Mouse (Mus musculus) testis, postnatal 10 days (tissue): ENCODE measurements at regions not wholly inside any gene's neighbourhood (a gene's known extent, or its start where the extent isn't known, plus 50 kb on each side); places are given as distances from the start of the nearest gene placed in this dataset.
A peak's percentile ranks its signal among the peaks of the same experiment; 100 is the strongest.
"Not testable (repeated sequence)": the region's sequence is repeated elsewhere in the genome, so short reads cannot be mapped to it uniquely, and the experiment has no call there.

Experiments used
- DNase-seq: peaks from one replicate; pipeline ENCODE4 v3.0.0; 2021; ENCODE audit warnings: low spot score

DNA sequence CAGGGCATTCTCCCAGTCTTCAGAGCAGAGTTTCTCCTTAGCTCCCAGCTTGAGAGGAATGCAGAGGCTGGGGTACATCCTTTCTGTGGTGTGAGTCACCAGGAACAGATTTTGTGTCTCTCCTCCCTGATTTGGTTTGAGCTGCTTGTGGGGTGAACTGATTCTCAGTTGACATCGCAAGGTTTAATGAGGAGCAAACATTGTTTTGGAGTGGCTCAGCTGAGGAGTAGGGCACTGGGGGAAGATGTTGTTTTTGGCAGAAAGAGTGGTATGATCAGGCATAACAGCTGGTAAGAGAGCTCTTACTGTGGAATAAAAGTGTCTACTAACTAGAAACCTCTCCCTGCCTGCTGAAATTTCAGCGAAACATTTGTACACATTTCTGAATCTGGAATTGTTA, 519.4 kb upstream of the Fam241a start:
- DNase-seq = no peak

DNA sequence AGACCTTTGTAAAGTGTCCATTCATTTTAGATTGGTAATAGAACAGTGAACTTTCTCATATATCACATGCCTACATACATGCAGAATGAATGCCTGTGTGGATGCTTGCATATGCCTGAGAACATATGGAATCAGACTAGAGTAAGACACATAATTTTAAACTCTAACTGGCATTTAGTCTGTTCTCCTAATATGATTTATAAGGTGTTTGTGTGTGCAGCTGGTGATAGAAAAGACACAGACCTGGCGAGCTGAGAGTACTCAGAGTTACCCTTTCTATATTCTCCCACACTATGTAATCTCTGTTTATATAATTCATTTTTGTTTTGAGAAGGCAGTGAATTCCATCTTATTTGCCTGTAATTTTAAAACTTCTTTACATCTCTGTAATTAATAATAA, 517.4 kb upstream of the Fam241a start:
- DNase-seq = no peak

DNA sequence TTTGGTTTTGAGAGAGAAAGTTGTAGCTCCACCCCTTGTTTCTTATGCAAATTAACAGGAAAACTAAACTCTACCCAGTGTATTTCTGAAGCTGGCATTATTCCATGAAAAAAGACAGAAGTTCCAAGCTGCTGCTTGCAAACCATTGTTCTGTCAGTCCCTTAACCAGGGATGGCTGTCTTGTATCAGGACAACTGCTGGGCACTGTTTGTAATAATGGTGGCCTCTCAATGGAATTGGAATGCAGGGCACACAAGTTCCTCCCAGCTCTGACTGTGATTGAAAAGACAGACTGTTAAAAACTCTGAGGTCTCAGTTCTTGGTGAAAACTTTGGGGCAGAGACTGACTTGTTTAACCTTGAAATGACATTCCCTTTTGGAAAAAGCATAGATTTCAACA, 516.0 kb upstream of the Fam241a start:
- DNase-seq = no peak

DNA sequence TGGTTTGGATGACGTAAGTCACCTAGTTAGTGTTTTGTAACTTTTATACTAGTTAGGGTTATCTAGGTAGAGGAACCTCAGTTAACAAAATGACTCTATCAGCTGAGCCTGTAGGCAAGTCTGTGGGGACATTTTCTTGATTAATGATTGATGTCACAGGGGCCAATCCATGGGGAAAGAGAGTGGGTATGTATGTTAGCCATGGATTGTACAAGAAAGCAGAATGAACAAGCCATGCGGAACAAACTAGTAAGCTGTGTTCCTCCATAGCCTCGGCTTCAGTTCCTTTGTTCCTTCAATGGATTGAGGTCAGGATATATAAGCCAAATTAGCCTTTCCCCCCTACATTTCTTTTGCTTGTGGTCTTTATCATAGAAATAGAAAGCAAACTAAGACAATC, 498.7 kb upstream of the Fam241a start:
- DNase-seq = no peak

DNA sequence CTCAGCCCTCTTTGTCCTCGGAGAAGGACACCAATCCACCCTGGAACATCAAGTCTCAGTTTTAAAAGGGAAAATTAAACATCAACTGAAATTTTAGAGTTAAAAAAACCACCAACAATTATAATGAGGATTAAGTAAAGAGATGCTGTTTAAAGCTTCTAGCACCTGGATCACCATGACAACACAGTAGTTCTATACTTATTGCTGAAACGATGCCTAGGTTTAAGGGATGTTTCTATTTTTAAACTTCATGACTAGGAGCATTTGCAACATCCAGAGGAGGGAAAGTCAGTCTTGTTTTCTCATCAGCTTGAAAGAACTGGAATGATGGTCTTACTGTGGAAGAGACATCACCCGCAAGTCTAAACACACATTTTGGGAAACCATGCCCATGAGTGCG, 484.5 kb upstream of the Fam241a start:
- DNase-seq = no peak

DNA sequence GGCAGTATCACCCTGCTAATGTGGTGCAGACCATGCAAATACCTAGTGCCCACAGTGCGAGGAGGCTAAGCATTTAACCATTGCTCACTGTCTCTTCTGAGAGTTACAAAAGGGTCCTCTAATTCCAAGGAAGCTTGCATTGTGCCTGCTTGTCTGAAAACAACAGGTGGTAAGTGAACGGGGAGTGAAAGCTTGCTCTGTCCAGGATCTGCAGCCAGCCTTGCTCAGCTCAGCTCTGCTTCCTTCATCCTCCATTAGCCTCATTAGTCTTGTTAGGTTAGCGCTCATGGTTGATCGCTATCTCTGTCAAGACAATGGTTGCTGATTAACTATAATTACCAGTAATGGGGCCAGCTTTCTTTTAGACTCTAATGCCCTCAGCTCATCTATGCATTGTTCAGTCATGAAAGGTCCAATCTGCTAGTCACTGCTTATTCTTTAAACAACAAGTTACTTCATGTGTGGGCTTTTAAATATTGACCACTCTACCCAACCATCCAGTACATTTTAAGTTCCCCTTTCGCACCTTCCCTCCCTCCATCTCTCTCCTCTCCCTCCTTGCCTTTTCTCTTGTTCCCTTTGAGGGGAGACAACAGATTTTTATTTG, 473.5 kb upstream of the Fam241a start:
- no peak for DNase-seq

DNA sequence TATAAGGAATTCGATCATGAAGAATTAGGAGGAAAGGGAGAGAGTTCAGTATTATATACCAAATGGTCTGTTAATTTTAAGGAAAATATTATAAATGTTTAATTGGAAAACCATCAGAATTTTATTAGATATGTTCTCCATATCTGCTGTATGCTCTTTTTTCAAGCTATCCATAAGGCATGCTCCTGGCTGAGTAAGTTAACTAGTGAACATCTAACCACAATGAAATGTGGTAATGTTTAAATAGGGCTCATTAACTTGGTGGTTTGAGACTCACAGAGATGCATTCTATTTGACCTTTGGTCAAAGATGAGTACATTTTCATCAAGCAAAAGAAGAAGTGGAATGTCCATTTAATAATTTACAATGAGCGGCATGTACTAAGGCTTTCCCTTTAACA, 466.2 kb upstream of the Fam241a start:
- no peak for DNase-seq

DNA sequence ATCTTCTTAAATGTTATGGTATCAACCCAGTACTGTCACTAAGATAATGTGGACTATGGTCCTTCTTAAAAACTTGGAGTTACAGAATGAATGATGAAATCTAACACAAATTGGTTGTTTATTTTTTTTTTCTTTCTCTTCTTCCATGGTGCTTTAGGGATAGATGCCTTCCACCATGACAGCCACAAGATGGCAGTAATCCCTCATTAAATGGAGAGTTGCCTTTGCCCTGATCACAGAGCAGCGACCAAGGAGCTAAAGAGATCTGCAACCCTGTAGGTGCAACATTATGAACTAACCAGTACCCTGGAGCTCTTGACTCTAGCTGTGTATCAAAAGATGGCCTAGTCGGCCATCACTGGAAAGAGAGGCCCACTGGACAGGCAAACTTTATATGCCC, 453.0 kb upstream of the Fam241a start:
- not testable (repeated sequence) for DNase-seq

DNA sequence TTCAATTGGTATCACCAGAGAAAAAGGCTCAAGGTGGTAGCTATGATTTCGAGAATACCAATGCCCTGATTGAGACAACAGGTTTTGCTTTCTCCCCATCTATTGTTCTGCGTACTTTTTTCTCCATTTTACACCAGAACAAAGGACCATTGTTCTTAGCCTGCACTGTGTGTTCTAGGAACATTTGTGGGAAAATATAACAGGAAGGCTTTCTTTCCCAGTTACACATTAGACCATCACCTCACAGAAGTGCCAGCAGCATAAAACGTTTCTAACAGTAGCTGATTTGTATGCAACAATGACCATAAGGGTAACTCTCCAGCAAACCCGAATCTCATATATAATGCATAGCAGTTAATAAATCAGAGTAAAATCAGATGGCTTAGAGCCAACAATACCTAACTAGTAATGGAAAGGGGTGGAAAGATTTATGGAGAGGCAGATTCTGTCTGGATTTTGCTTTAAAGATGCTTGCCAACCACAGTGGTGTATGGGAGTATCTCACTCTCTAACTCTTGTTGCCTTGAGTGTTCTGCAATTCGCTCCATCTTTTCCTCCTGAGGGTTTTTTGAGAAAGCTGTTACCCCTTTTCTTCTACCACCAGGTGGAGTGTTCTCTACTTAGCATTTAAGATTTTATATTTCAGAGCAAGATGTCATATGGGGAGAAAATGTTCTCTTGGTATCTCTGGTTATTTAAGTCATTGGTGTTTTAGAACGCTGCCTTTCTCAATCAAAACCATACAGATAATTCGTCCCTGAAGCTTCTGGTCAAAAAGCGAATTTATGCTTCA, 451.9 kb upstream of the Fam241a start:
- DNase-seq = no peak

DNA sequence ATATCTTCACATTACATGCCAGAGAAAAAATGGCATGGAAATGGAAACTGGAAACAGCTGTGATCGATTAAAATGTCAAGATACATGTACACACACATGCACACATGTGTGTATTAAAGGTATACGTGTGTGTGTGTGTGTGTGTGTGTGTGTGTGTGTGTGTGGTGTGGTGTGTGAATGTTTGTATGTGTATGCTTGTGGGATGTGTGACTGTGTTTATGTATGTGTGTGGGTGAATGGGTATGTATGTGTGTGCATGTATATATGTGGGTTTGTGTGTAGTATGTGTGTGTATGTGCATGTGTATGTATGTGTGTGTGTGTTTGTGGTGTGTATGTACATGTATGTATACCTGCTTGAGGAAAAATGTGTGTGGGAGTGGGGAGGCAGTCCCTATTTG, 441.4 kb upstream of the Fam241a start:
- no peak for DNase-seq

DNA sequence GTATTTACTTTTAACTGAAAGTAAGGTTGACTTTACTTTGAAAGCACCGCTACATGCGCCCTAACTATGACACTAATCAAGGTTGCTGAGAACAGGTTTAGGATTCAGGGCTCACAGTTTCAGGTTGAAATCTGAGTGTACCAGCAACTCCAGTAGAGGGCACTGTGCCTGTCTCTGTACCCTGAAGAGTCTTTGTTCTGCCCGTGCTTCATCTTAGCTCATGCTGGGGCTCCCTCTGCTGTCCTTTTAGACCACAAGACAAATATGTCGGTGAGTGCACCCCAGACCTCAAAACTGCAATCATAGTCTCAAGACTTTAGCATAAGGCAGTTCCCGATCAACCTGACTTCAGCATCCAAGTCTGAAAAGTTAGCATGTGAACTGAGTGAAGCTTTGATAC, 440.9 kb upstream of the Fam241a start:
- DNase-seq = peak; percentile 73

DNA sequence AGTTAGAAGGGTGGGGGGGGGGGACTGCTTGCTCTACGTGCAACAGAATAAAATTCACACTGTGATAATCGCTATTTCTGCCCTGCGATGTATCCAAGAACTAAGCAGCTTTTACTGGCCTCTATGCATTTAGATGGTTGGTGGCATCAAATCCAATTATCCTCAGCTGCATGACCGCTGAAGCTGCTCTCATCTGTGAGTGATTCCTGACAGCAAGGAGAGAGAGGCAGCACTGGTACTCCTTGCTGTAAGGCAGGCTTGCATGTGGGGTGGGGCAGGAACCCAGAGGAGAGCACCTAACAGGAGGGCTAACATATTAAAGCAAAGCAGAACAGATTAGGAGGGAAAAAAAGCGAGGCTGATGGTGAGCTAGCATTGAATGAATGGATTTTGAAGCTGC, 431.6 kb upstream of the Fam241a start:
- DNase-seq = no peak

DNA sequence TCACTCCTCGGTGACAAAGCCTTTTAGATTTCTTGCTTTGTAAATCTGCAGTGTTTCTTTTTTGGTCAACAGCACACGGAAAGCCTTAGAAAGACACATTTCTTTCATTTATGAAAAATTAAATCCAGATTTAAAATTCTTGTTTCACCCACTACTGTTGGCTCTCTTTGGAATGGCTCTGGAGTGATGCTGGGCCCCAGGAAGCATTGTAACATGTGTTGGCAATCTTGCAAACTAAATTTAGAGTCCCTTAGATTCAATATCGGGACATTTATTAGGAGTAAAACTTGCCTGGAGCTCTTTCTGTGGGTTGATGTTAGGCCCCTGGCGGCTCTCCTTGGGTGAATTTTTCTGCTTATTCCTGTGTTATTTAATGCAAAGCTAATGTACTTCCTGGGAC, 405.2 kb upstream of the Fam241a start:
- no peak for DNase-seq

DNA sequence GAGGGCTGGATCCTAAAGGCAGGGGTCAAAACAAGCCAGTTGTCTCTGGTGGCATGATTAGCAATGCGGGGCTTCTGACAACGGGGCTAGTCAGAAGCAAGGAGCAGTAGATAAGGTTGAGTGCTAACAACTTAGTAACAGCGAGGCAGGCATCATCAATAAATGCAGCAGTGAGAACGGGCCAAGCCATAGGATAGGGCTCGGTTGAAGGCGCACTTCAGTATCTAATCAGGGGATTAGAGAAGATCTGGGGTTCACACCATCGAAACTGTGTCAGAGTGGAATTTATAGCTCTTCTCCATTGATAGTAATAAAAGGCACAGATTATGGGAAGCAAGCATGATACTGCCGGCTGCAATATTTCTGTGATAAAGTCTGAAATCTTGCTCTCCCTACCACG, 402.0 kb upstream of the Fam241a start:
- DNase-seq = no peak

DNA sequence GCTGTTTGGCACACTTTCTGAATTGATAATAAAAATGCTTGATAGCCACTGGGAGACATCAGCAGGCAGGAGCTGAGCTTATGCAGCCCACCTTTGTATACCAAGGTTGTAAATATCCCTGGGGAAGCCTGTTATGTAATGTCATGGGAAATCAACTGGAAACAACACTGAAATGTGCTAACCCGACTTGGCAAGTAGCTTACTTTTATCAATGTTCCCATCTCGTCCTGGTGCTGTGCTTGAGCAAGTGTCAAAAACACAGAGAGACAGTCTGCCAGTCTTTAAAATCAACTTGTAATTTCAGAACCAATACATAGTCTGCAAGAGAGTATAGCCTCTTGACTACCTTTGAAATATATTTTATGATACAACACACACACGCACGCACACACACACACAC, 391.7 kb upstream of the Fam241a start:
- no peak for DNase-seq

DNA sequence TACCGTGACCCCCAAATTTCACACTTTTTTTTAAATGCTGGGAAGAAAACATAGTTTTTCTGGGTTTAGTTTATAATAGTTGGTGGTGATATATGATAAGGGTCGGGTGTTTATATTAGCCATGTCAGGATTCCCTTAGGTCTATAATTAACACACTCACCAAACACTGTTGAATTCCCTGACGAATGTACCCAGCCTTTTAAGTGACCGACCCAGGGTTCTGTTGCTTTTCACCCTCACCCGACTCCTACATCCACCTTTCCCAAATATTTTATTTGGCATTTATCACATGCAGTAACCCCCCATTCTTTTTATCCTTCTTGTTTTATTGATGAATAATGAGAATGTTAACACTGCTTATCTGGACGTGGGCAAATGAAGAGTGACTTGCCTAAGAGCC, 389.1 kb upstream of the Fam241a start:
- no peak for DNase-seq

DNA sequence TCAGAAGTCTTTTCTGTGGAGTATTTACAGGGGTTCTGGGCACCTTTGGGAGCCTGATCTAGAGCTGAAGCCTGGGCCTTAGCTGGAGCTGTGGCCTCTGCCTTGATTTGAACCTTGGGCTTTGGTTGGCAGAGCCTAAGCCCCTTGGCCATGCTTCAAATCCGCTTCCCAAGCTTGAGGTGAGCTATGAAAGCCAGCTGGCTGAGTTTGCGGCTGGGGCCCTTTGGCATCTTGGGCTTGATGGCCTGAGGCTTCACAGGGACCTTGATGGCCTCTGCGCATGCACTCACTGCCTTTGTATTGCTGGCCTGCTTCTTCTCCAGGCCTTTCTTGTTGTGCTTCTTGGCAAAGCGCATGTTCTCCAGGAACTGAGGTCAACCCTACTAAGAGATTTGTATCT, 384.5 kb upstream of the Fam241a start:
- DNase-seq = no peak

DNA sequence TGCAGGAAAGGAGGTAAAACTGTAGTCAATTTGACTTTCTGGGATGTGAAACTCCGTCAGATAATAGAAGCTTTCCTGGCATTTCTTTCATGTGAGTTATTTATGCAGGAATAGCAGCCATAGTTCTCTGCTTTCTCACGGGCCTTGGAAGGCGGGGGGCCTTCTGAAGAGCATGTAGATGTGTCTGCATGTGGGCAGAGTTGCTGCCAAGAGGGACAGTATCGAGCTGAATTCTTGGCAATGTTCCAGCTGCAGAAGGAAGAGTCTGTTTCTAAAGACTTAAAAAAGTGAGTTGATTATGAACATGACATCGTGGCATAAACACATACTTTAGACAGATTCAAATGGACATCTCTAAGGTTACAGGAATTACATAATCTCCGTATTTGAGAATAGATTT, 374.5 kb upstream of the Fam241a start:
- no peak for DNase-seq

DNA sequence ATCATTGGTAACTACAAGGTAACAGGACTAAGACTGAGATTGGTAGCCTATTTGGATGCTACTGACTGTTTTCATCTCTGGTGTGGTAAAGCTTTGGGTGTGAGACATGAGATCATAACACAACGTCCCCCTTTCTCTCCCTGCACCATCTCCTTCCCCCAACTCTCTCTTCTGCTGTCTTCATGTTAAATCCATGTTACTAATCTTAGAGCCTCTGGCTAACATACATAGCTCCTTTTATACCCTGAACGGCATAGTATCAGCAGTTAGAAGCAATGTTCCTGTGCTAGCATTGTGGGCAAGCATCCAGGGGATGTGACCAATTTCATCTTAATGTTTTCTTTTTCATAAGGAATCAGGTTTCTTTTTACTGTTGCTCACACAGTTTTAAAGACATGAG, 365.1 kb upstream of the Fam241a start:
- DNase-seq = no peak

DNA sequence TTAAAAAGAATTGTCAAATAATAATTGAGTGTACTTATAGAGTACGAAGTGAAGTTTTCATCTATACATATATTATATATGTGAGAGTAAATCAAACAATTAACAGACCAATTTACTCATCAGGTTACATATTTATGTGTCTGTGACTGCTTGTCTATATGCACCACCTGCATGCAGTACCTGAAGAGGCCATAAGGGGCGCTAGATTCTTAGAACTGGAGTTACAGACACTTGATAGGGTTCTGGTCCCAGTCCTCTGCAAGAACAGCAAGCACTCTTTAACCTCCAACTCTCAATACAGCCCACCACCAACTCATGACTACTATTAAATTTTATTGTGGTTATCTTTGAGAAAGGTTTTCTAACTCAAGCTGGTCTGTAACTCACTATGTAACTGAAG, 351.7 kb upstream of the Fam241a start:
- peak; percentile 43 for DNase-seq

DNA sequence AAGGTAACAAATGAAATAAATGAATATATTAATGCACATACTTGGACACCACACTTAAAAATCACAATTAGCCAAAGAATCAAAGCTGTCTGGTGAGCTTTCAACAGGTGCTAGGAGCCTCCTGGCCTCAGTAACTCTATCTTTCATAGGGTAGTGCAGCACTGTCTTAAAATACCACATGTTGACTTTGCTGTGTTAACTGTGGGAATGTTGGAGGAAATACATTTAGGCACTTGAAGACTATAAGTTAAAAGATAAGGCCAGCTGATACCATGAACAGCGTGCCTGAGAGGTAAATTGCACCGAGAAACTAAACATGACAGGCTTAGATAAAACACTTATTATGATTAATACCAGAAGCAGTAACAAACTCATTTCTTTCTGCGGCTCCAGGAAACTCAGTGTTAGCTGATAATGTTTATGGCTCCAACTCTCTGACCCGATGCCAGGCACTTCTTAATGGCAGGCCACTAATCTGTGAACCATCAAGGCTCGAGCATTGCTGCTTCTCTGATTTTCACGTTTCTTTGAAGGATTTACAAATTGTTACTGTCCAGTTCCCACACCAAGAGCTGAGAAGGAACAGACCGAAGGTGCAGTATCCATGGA, 343.8 kb upstream of the Fam241a start:
- DNase-seq = no peak

DNA sequence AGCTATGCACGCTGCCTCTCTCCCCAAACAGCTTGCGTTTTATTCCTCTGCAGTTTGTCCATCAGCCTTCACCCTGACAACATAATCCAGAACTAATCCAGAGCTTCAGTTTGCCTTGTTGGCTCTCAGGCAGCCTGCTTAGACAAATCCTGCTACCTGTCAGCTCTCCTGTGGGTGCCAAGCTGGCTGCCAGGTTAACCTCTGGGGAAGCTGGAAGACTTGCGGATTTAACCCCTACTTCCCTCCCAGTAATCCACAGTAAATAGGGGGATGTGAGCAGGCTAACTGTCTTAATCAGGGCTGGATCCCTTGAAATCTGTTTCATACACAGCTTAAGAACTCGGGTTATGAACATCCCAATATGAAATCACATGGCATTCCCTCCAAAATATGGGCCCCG, 334.3 kb upstream of the Fam241a start:
- no peak for DNase-seq

DNA sequence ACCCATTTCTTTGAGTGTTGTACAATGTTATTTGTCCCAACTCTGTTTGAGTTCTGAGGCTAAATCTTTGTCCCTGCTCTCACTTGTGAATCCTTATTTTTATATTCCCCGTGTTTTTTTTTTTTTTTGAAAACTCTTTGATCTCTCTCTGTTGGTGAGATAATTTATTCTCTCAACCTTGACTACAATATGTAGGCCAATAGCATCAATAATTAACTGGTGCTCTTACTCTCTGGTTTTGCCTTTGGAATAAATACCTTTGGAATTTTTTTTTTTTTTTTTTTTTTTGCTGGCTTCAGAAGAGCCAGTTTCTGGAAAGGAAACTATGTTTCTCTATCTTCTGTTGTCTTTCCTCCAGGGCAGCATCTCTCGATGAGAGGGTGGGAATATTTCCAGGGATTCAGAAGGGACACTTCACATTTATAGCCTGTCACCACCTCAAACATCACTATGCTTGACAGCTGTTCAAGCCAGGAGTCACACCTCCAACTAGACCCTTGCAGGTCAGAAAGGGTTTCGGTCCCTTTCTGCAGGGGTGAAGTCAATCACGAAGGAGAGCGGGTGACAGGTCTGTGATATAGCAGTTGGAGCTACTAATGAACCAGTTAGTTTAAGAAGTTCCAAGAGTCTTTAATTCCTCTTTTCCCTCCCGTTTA, 330.9 kb upstream of the Fam241a start:
- DNase-seq = no peak
